Mouse (Mus musculus) left cerebral cortex, adult 9 months (tissue): ENCODE results near the gene Ppm1m.
"Not testable (repeated sequence)": the region's sequence is repeated elsewhere in the genome, so short reads cannot be mapped to it uniquely, and the experiment has no call there.

Experiments used
- DNase-seq, 2 experiments: peaks; one replicate each; pipeline ENCODE4 v3.0.0; 2022; ENCODE audit warnings: low spot score in 2 of 2

Ppm1m gene

DNA sequence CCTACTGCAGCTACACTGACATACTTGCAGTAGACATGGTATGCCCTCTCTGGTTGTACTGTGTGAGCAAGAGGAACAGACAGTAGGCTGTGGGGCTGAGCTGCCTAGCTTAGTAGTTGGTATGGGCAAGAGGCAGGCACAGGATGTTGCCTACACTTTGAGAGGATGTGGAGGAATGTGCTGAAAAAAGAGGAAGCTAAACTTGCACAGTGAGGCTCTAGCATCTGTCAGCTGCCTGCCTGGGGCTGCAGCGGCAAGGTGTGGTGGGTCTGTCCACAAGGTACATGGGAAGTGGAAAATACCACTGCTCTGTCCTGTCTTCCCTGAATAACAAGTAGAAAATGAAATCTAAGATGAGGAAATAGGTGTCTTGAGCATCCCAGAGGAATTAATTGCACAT, 6.5 kb downstream of the Ppm1m start:
- no peak for DNase-seq

DNA sequence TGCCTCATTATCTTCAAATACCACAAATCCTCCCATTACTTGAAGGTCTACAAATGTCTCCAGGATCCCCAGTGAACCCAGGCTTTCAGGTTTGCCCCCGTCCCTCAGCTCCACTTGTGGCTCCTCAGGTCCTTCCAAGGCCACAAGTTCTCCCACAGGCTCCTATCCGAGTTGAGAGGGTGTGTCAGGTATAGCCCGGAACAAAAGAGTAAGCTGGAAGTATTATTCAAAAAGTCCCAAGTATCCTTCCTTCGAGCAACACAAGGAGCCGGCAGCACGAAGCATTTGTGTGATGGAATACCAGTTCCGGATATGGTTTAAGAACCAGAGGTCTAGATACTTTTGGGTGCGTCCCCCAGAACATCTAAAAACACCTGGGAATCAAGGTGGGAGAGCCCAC, 7.5 kb downstream of the Ppm1m start:
- DNase-seq: no peak

DNA sequence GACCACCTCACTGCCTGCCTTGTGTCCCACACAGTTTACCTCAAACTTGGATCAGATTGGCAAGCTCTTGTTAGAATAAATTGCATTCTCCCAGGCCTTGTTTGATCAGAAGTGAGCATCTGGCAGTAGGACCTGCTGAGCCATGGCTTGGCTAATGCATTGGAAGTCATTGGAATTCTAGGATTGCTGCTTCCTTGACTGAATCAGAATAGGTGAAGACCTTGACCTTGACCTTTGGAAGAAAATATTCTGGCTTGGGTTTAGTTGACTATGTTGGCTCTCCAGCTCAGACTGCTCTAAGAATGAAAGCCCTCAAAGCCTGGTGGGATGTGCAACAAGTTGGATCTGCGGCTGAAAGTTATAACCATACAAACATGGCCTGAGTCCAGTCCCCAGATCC, 8.2 kb downstream of the Ppm1m start:
- no peak for DNase-seq

DNA sequence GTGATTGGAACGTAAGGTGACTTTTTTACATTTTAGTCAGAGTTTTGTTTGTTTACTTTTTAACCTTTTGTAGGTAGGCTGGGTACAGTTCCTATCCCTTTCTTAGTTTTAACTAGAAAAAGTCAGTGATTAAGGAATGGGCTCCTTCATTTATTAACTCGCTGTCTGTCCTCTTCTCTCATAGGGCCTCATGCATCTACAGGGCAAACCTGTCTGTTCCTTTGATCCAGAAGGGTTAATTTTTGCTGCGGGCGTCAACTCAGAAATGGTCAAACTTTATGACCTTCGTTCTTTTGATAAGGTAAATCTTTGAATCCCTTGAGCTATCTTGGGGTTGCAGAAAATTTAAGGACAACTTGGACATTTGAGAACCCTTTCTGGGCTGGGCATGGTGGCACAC, 15.6 kb downstream of the Ppm1m start:
- no peak for DNase-seq

DNA sequence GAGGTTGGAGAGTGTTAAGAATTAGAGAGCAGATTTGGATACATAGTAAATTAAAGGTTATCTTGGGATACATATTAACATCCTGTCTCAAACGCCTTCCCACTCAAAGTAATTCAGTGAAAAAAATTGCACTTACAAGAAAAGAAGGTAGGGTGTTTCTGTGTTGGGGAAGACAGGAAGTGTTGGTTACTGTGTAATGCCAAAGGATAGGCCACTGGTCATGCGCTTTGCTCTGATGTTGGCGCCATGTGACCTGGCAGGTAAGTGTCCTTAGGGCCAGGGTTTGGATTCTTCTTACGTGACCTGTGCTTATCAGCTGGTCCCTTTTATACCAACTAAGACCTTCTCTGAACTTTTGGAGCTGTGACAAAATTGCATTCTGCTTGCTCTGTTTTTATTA, 17.4 kb downstream of the Ppm1m start:
- no peak for DNase-seq

DNA sequence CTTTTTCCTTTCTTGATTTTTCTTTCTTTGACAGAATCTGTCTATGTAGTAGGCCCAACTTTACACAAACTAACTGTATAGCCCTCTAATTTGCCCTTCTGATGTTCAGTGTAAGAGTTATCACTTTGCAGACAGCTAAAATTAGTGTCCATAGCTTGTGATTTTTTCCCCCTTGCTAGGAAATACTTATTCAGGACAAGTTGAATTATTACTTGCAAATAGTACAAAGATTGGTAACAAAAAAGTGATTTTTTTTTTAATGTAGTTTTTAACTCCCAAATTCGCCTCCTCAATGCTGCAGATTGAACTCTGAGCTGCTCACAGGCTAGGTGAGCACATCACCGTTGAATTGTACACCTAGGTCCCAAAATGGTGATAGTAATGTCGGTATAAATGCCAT, 19.6 kb downstream of the Ppm1m start:
- no peak for DNase-seq

DNA sequence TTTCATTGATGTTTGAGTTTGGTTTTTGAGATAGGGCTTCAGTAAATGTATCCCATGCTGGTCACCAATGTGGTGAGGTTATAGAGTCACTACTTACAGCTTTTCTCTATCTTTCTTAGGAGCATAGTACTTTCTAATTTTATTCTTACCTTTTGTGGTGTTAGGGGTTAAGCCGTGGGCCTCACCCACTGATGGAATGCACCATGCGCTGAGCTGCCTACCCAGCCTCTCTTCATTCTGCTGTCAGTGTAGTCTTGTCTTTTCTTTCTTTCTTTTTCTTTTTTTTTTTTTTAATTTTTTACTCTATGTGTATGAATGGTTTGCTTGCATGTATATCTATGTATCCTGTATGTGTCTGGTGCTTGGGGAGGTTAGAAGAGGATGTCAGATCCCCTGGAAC, 20.1 kb downstream of the Ppm1m start:
- no peak for DNase-seq

DNA sequence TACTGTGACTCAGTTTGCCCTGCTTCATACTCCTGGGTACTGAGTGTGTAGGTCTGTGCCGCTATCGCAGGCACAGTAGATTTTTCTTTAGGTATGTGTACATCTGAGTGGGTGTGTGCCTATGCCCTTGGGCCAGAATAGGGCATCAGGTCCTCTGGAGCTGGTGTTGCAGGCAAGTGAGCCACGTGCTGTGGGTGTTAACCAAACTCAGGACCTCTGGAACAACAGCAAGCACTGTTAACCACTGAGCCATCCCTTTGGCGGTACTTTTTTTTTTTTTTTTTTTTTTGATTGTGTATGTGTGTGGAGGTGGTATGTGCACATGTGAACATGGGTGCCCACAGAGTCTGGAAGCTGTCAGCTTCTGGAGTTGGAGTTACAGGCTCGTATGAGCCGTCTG, 21.7 kb downstream of the Ppm1m start:
- DNase-seq: no peak

DNA sequence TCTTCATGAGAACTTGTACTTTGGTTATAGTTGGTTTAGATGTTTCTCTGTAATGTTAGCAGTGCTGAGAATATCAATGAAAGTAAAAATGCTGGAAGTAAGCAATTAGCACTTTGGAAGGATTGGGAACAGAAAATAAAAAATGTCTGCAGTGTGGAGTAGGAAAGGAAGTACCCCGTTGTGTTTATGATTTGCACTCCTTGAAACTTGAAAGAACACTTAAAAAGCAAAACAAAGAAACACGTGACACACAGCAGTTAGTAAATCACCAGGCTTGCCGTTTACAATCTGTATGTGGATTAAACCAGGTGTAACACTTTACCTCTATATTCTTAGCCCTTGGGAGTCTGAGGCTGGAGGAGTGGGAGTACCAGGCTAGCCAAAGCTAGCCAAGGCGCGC, 22.8 kb downstream of the Ppm1m start:
- no peak for DNase-seq

DNA sequence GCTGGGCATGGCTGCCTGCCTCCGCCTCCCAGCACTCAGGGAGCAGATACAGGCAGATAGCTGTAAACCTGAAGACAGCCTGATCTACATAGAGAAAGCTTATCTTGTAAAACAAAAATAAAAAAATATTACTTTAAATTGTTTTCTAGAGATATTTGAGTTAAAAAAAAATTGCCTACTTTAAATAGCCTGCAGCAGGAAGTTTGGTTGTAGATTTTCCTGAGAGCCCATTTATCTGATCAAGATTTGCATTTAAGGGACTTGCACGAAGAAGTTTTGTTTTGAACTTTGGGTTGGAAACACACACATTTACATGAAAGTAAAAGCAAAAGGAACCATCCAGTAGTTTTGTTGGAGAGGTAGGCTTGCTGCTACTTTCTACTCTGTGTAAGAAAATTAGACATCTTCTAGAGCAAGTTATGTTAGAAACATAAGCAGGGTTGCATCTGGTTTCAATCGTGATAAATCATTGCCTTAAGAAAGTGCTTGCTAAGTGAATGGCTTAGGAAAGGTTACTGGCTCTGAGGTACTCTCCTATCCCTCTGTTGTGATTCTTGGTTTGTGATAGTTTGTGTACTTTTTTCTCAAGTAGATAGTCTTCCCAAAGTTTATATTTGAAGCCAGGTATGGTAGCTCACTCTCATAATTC, 23.9 kb downstream of the Ppm1m start:
- DNase-seq: no peak

DNA sequence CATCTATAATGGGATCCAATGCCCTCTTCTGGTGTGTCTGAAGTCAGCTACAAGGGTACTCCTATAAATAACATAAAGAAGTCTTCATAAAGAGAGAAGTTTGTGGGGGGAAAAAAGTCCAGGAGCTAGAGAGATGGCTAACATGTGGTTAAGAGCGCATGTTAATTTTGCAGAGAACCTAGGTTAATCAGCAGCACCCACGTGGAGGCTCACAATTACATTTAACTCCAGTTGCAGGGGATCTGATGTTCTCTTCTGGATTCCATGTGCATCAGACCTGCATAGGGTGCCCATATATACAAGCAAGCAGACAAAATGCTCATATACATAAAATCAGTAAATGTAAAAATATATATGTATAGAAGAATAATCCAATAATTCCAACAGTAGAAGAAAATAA, 26.2 kb downstream of the Ppm1m start:
- DNase-seq: no peak

DNA sequence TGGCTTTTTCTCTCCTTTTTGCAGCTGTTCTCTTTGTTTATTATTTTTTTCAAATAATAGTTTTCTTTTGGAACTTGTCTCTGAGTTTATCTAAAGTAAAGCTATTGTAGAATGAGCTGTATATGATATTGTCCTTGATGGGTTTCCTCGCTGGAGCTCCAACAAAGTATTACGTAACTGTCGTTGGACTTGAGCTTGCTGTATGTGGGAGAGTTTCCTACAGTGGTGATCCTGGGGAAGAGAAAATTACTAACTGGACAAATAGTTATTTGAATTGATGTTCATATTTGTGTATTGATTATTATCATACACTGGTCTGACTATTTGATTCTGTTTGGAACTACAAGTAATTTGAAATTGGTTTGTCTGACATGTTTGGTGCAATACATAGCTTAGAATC, 27.0 kb downstream of the Ppm1m start:
- no peak for DNase-seq

DNA sequence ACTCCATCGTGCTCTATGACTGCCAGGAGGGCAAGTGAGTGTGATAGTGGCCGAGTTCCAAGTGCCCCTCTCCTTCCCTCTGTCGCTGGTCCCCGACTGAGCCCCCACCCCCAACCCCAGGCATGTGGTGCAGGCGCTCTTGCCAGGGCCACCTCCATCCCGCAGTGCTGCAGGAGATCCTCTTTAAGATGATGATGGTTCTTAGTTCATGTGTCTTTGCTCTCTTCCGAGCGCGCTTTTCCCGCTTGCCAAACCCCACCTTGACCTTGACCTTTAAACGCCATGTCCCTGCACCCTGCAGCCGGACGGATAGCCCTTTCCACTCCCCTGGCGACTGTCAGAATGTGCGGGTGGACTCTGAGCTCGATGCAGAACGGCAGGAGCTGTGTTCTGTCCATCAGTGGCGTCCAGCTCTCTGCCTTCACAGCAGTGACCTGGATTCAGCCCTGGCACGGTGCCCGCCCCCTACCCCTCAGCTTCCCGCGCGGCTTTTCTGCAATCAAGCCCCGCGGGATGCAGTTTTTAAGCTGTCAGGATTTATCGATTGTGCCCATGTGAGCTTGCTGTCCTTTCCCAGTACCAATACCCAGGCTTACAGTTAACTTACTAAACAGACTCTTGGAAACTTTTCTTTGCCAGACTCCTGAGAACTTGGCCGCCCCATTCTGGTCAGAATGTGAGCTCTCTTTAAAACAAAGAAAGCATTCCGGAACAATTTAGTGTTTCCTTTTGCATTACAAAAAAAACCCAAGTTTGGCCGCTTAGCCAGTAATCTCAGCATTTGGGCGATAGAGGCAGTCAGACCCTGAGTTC, 28.0 kb downstream of the Ppm1m start:
- DNase-seq: peak in 1 of 2 experiments; percentile 51

DNA sequence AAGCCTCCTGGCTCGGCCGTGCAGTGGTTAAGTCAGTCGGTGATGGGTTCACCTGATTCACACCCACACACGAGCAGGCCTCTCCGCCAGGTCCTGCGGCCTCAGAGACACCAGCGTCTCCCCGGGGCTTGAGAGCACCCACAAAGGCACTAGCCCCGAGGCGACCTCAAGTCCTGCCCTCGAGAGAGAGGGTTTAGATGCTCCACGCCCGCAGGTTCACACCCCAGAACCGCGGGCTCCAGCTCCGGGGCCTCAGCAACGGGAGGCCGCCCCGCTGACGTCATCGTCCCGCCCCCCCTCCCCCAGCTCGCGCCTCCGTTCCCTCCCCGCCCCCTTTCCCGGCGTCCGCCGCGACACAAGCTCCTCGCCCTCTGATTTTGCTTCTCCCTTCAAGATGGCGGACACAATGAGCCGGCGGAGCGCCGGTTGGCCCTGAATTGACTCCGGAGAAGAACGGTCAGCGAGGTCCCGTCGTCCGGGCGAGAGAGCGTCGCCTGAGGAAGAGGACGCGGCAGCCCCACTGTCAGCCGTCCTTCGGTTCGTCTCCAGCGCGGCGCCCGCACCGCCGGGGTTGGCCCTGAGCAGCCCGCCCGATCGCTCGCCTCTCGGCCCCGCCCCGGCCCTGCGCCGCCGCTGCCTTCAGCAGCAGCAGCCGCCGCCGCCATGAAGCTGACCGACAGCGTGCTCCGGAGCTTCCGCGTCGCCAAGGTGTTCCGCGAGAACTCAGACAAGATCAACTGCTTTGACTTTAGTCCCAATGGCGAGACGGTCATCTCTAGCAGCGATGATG, 28.8 kb downstream of the Ppm1m start, which contains the start of gene Wdr82:
Gene Wdr82, plus strand, starts transcription at position 373 of the 790 bp plus-strand sequence.
- DNase-seq: peak; percentile 49 to 84

DNA sequence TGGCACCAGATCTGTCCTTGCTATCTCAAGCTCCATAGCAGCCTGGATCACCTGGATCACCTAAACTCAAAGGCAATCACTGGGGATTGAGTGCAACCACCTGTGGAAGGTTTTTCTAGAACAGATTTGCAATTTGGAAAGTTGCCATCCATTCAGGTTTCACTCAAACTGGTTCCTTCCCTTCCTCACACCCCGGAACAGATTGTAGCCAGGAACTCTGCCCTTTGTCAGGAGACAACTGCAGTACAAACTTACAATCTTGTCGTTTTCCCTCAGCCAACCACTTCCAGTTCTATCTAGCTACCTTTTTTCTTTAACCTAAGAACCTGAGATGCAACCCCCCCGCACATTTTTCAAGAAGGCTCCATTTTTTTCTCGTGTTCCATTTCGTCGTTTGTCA, 29.6 kb downstream of the Ppm1m start:
- no peak for DNase-seq

DNA sequence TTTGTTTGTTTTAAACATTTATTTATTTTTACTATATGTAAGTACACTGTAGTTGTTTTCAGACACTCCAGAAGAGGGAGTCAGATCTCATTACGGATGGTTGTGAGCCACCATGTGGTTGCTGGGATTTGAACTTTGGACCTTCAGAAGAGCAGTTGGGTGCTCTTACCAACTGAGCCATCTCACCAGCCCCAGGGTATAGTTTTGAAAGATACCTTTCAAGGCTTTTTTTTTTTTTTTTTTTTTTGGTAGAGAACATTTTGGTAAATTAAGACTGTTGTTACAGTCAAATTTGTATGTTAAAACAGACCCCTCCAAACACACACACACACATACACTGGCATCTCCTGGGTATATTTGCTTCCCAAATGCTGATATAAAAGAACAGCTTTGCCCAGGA, 30.5 kb downstream of the Ppm1m start:
- not testable (repeated sequence) for DNase-seq

DNA sequence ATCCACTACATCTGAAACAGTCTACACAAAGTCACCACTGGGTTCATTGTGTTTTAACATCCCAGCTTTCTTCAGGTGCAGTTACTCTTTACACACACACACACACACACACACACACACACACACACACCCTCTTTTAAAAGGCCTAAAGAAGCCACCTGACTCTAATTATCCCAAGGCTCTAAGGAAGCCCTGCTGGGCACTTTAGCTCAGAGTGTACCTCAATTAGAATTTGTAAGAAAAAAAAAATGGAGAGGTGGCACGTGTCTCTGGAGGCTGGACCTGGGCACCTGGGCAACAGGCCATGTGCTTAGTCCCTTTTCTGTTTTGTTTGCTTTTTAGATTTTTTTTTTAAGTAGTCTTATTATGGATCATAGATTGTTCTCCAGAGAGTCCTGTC, 31.8 kb downstream of the Ppm1m start:
- DNase-seq: no peak

DNA sequence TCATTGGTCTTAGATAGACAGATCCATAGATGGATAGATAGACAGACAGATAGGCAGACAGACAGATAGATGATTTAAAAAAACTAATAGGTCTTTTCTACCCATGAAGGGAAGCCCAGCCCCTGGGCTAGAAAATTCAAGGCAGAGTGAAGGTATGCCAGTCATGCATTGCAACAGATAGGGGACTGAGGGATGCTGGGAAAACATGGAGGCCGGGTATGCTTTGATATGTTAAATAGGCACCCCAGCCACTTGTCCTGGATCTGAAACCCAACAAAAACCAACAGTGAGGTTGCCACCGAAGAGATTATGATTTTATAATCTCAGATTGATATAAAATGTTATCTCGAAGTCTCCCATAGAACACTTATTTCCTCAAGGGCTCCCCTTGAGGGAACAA, 32.3 kb downstream of the Ppm1m start:
- no peak for DNase-seq

DNA sequence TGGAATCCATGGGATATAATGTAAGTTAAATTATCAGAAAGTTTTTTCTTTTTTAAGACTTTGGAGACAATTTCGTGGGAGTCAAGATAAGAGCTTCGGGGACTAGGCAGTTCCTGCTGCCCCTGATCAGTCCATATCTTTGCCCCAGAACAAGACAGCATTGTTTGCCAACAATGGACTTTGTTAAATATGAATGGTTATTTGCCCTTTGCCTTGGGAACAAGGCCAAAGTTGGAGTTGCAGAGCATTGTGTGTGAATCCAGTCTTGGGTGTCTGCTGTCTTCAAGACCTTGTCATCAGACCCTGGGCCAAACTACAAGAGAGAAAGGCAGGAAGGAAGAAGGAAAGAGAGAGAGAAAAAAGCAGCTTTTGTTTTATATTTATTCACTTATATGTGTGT, 32.8 kb downstream of the Ppm1m start:
- DNase-seq: no peak

DNA sequence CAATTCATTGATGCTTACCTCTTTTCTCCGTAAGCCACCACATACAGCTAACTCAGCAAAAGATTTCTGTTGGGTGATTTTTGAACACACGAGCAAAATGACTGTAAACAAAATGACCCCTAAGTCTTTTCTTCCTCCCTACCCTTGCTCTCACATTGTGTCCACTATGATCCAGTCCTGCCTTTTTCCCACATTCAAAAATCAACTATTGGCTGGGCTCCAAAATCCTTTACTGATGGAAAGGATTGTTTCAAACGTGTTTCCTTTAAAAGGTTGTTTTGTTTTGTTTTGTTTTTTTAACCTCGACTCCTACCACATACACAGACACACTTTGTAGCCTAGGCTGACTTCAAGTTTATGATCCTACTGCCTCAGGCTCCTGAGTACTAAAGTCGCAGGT, 39.1 kb downstream of the Ppm1m start:
- DNase-seq: no peak

DNA sequence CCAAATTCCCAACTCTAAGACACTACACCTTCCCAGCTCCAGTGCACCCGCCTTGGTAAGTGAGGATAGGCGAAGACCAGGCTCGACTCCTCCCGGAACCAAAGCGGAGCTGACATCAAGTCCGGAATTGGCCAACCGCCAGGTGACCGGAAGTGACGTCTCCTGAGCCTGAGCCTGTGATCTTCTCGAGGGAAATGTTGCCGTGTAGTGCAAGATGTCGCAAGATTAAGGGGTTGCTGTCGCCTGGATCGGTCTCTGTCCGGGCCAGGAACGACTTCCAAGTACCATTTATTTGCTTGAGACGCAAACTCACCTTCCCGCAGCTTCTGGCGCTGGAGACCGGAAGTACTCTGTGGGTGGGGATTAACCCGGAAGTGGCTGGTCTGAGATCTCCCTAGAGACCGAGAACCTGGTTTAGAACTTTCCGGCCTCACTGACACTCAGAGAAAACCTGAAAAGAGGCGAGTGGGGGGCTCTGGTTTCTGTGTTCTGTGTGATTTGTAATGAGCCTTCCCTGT, 39.7 kb downstream of the Ppm1m start:
- peak; percentile 63 to 96 for DNase-seq

DNA sequence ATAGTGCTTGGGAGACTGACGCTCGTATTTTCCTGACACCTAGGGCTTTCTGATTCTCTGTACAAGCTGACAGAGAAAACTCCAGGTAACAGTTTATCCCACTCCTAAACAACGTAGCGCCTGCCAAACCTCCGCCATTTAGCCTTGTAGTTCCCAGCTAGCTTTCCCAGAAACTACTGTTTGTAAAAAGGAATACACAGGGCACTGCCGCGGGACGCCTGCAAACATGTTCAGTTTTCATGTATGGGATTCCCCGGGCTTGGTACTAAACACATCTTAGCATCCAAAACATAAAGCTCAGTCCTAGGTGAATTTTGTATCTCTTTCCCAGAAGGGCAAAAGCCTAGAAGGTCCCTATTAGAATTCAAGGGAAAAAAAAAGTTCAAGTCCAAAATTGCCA, 40.3 kb downstream of the Ppm1m start:
- DNase-seq: no peak
